Mouse (Mus musculus) hindbrain, embryonic 12.5 days (tissue): ENCODE data around the gene Mark2. TPM values are rescaled to one million over a fixed set of nuclear protein-coding genes. Genes with fewer than 3 reads are reported as not detected.

Source experiments
- ATAC-seq: fragments of 200-750 bp; cut with Nextera tagmentation; 2 replicates; pipeline ENCODE4 v1.8.0; 2017; ENCODE audit warnings: moderate TSS enrichment; ENCODE audit not compliant: low FRiP score
- H3K27ac ChIP-seq: fragments of 300-500 bp; sonication (generic); 2 replicates; pipeline ENCODE4 v1.5.1; 2016; ENCODE audit warnings: mild to moderate bottlenecking
- H3K27me3 ChIP-seq: fragments of 300-500 bp; sonication (generic); 2 replicates; pipeline ENCODE4 v1.6.1; 2016; ENCODE audit warnings: mild to moderate bottlenecking
- H3K36me3 ChIP-seq: fragments of 300-500 bp; sonication (generic); 2 replicates; pipeline ENCODE4 v1.6.1; 2016; ENCODE audit warnings: mild to moderate bottlenecking
- H3K4me1 ChIP-seq: fragments of 300-500 bp; sonication (generic); 2 replicates; pipeline ENCODE4 v1.6.1; 2016
- H3K4me2 ChIP-seq: fragments of 300-500 bp; sonication (generic); replicated peaks from 2 replicates; pipeline ENCODE4 v1.6.1; 2016; ENCODE audit warnings: mild to moderate bottlenecking
- H3K4me3 ChIP-seq: fragments of 300-500 bp; sonication (generic); 2 replicates; pipeline ENCODE4 v1.5.1; 2016; ENCODE audit warnings: mild to moderate bottlenecking
- H3K9ac ChIP-seq: fragments of 300-500 bp; sonication (generic); 2 replicates; pipeline ENCODE4 v1.6.1; 2016; ENCODE audit warnings: mild to moderate bottlenecking, moderate library complexity
- H3K9me3 ChIP-seq: fragments of 300-500 bp; sonication (generic); replicated peaks from 2 replicates; pipeline ENCODE4 v1.6.1; 2016; ENCODE audit warnings: mild to moderate bottlenecking
- WGBS: fragments of 180-500 bp; shearing (Covaris S2); methylation state at CpG from one replicate; pipeline ENCODE4 v1.1.7; 2016; 5-methylcytosine and 5-hydroxymethylcytosine counted together
- polyA plus RNA-seq: library from polyadenylated mRNA; unstranded; fragments of >200 nt; fragmentation: Nextera tagmentation; extraction: Ambion mirVana; gene quantifications from 2 replicates; pipeline ENCODE4 v1.2.1, GENCODE M21; 2016

Gene Mark2
- polyA plus RNA-seq, 1 experiment from 2014 or later: 64.2 TPM

GRCm38 (mm10) chr19:7246021-7246420 lies 95.6 kb downstream of the Mark2 start:
- H3K9me3 ChIP-seq: no peaks in the 10 kb centered on the region
- no peak overlapping the region for H3K4me2 ChIP-seq
- H3K4me1 ChIP-seq: peaks cover 4% of the 10 kb centered on the region
- no peaks in the 10 kb centered on the region for H3K36me3 ChIP-seq
- no peak for ATAC-seq
- H3K4me3 ChIP-seq: no peak overlapping the region
- H3K27ac ChIP-seq: no peak overlapping the region
- H3K9ac ChIP-seq: no peak overlapping the region
- 83% methylated on average over 3 of the region's 3 CpGs for WGBS
- H3K27me3 ChIP-seq: peaks cover 3% of the 10 kb centered on the region; the same call in 1 of the 2 replicates

- WGBS: under 1% methylated on average over 80 of the region's 80 CpGs
- Histone ChIP-seq H3K9me3 (no peaks in the 10 kb centered on the region), H3K4me2 (peak within 1 kb of the TSS; percentile 87), H3K27ac (peak within 1 kb of the TSS; percentile 88), H3K36me3 (0 out of 2 replicates have a peak, but pooled peaks cover 4% of the 10 kb centered on the region), H3K27me3 (peaks cover 3% of the 10 kb centered on the region; the same call in 1 of the 2 replicates), H3K4me1 (peaks cover 13% of the 10 kb centered on the region), H3K9ac (peak within 1 kb of the TSS; percentile 83), H3K4me3 (peak within 1 kb of the TSS; percentile 73)
- ATAC-seq: peak; percentile 96
Observed at GRCm38 (mm10) chr19:7240782-7241690, 100.6 kb downstream of the Mark2 start, which contains the start of gene Naa40. Naa40 (minus strand) TSS chr19:7241183.

GRCm38 (mm10) chr19:7240291-7240690 lies 101.4 kb downstream of the Mark2 start:
- H3K4me2 ChIP-seq: peak overlapping the region; percentile 87
- peak overlapping the region; percentile 73 for H3K4me3 ChIP-seq
- H3K9me3 ChIP-seq: no peaks in the 10 kb centered on the region
- H3K27me3 ChIP-seq: peaks cover 3% of the 10 kb centered on the region; the same call in 1 of the 2 replicates
- ATAC-seq: no peak
- peak overlapping the region; percentile 88 for H3K27ac ChIP-seq
- peaks cover 13% of the 10 kb centered on the region for H3K4me1 ChIP-seq
- H3K9ac ChIP-seq: peak overlapping the region; percentile 83
- WGBS: 4% methylated on average over 13 of the region's 13 CpGs
- 0 out of 2 replicates have a peak, but pooled peaks cover 4% of the 10 kb centered on the region for H3K36me3 ChIP-seq

- H3K4me2 ChIP-seq: peak overlapping the region; percentile 87
- no peak for ATAC-seq
- peaks cover 3% of the 10 kb centered on the region; the same call in 1 of the 2 replicates for H3K27me3 ChIP-seq
- 0 out of 2 replicates have a peak, but pooled peaks cover 4% of the 10 kb centered on the region for H3K36me3 ChIP-seq
- peak overlapping the region; percentile 73; the same call in 1 of the 2 replicates for H3K4me3 ChIP-seq
- H3K9me3 ChIP-seq: no peaks in the 10 kb centered on the region
- peak overlapping the region; percentile 83; the same call in 1 of the 2 replicates for H3K9ac ChIP-seq
- H3K4me1 ChIP-seq: peaks cover 13% of the 10 kb centered on the region
- WGBS: 91% methylated on average over 3 of the region's 3 CpGs
- no peak overlapping the region for H3K27ac ChIP-seq
Observed at GRCm38 (mm10) chr19:7239574-7239973, 102.1 kb downstream of the Mark2 start.

GRCm38 (mm10) chr19:7236742-7237141 lies 104.9 kb downstream of the Mark2 start:
- ATAC-seq: no peak
- Histone ChIP-seq H3K4me1 (peaks cover 13% of the 10 kb centered on the region), H3K9me3 (no peaks in the 10 kb centered on the region), H3K9ac (no peak overlapping the region), H3K27ac (no peak overlapping the region), H3K36me3 (peaks cover 15% of the 10 kb centered on the region), H3K27me3 (no peaks in the 10 kb centered on the region), H3K4me2 (no peak overlapping the region), H3K4me3 (no peak overlapping the region)
- whole genome bisulfite sequencing: 78% methylated on average over 4 of the region's 4 CpGs

GRCm38 (mm10) chr19:7236011-7236410 lies 105.6 kb downstream of the Mark2 start:
- H3K4me1 ChIP-seq: peaks cover 8% of the 10 kb centered on the region
- peaks cover 21% of the 10 kb centered on the region for H3K36me3 ChIP-seq
- no peak for ATAC-seq
- H3K9me3 ChIP-seq: no peaks in the 10 kb centered on the region
- no peaks in the 10 kb centered on the region for H3K27me3 ChIP-seq
- H3K27ac ChIP-seq: no peak overlapping the region
- no peak overlapping the region for H3K9ac ChIP-seq
- 95% methylated on average over 2 of the region's 2 CpGs for WGBS
- H3K4me2 ChIP-seq: no peak overlapping the region
- no peak overlapping the region for H3K4me3 ChIP-seq

- Histone ChIP-seq H3K9me3 (no peaks in the 10 kb centered on the region), H3K4me1 (peaks cover 8% of the 10 kb centered on the region), H3K4me2 (no peak overlapping the region), H3K4me3 (no peak overlapping the region), H3K27me3 (no peaks in the 10 kb centered on the region), H3K27ac (no peak overlapping the region), H3K9ac (no peak overlapping the region), H3K36me3 (peaks cover 25% of the 10 kb centered on the region)
- WGBS: 95% methylated on average over 9 of the region's 9 CpGs
- no peak for ATAC-seq
Observed at GRCm38 (mm10) chr19:7235461-7235860, 106.2 kb downstream of the Mark2 start.

- peaks cover 33% of the 10 kb centered on the region for H3K36me3 ChIP-seq
- no peak overlapping the region for H3K27ac ChIP-seq
- H3K4me2 ChIP-seq: no peak overlapping the region
- 64% methylated on average over 8 of the region's 8 CpGs for WGBS
- H3K4me1 ChIP-seq: peaks cover under 1% of the 10 kb centered on the region
- no peaks in the 10 kb centered on the region for H3K9me3 ChIP-seq
- ATAC-seq: peak; percentile 74
- no peak overlapping the region for H3K4me3 ChIP-seq
- no peaks in the 10 kb centered on the region for H3K27me3 ChIP-seq
- H3K9ac ChIP-seq: no peak overlapping the region
Observed at GRCm38 (mm10) chr19:7234537-7235221, 107.0 kb downstream of the Mark2 start.

GRCm38 (mm10) chr19:7226511-7226914 lies 115.1 kb downstream of the Mark2 start:
- no peaks in the 10 kb centered on the region for H3K4me1 ChIP-seq
- peaks cover 56% of the 10 kb centered on the region for H3K36me3 ChIP-seq
- H3K9ac ChIP-seq: no peak overlapping the region

More at GRCm38 (mm10) chr19:7226511-7226914, 115.1 kb downstream of the Mark2 start:
- Histone ChIP-seq H3K27me3 (no peaks in the 10 kb centered on the region), H3K4me2 (no peak overlapping the region), H3K27ac (no peak overlapping the region), H3K4me3 (no peak overlapping the region), H3K9me3 (no peaks in the 10 kb centered on the region)
- no peak for ATAC-seq
- 78% methylated on average over 6 of the region's 6 CpGs for WGBS

Other genes with a start within 250 kb of the Mark2 start
- gene Flrt1, start 236.1 kb downstream of the Mark2 start, polyA plus RNA-seq: 5.5 and 6.6 TPM in 2 replicates
- 217 and 218 TPM in 2 replicates for gene Otub1, start 135.5 kb downstream of the Mark2 start, polyA plus RNA-seq
- gene Cox8a, start 124.2 kb downstream of the Mark2 start, polyA plus RNA-seq: 715 and 817 TPM in 2 replicates
- 75.9 and 77.6 TPM in 2 replicates for gene Naa40, start 100.7 kb downstream of the Mark2 start, polyA plus RNA-seq
- gene Rcor2, start 74.5 kb downstream of the Mark2 start, polyA plus RNA-seq: 62.5 and 66.6 TPM in 2 replicates
- 37.8 and 44.1 TPM in 2 replicates for gene Spindoc, start 41.1 kb upstream of the Mark2 start, polyA plus RNA-seq
- gene 2700081O15Rik, start 75.8 kb upstream of the Mark2 start, polyA plus RNA-seq: 18.0 and 20.1 TPM in 2 replicates
- 380 and 385 TPM in 2 replicates for gene Rtn3, start 141.4 kb upstream of the Mark2 start, polyA plus RNA-seq
- 9.4 and 10.5 TPM in 2 replicates for gene Atl3, start 152.2 kb upstream of the Mark2 start, polyA plus RNA-seq
- gene Pla2g16, start 215.6 kb upstream of the Mark2 start, polyA plus RNA-seq: 2.8 and 4.8 TPM in 2 replicates